Mouse (Mus musculus) embryonic facial prominence, embryonic 13.5 days (tissue): Measurements from ENCODE around the gene Zfp866. TPM values are rescaled to one million over a fixed set of nuclear protein-coding genes. Genes with fewer than 3 reads are reported as not detected.
A peak's percentile ranks its signal among the peaks of the same experiment; 100 is the strongest.

Experiments used
- ATAC-seq: fragments of 200-750 bp; cut with Nextera tagmentation; 2 replicates; pipeline ENCODE4 v1.8.0; 2017; ENCODE audit warnings: low read depth; ENCODE audit not compliant: insufficient number of reproducible peaks, insufficient read depth, low FRiP score, low TSS enrichment
- H3K27ac ChIP-seq: fragments of 300-500 bp; sonication (generic); 2 replicates; pipeline ENCODE4 v1.5.1; 2015; ENCODE audit warnings: moderate library complexity, mild to moderate bottlenecking, inconsistent platforms
- H3K27me3 ChIP-seq: fragments of 300-500 bp; sonication (generic); 2 replicates; pipeline ENCODE4 v1.6.1; 2015; ENCODE audit warnings: mild to moderate bottlenecking, inconsistent platforms
- H3K36me3 ChIP-seq: fragments of 300-500 bp; sonication (generic); 2 replicates; pipeline ENCODE4 v1.6.1; 2015; ENCODE audit warnings: mild to moderate bottlenecking, inconsistent platforms
- H3K4me1 ChIP-seq: fragments of 300-500 bp; sonication (generic); 2 replicates; pipeline ENCODE4 v1.6.1; 2015; ENCODE audit warnings: inconsistent platforms
- H3K4me2 ChIP-seq: fragments of 300-500 bp; sonication (generic); 2 replicates; pipeline ENCODE4 v1.6.1; 2015; ENCODE audit warnings: moderate library complexity, mild to moderate bottlenecking, inconsistent platforms
- H3K4me3 ChIP-seq: fragments of 300-500 bp; sonication (generic); 2 replicates; pipeline ENCODE4 v1.5.1; 2015; ENCODE audit warnings: mild to moderate bottlenecking, inconsistent platforms
- H3K9ac ChIP-seq: fragments of 300-500 bp; sonication (generic); 2 replicates; pipeline ENCODE4 v1.6.1; 2015; ENCODE audit warnings: mild to moderate bottlenecking, inconsistent platforms
- H3K9me3 ChIP-seq: fragments of 300-500 bp; sonication (generic); 2 replicates; pipeline ENCODE4 v1.6.1; 2016; ENCODE audit warnings: inconsistent platforms
- WGBS: fragments of 180-500 bp; shearing (Covaris S2); methylation state at CpG from one replicate; pipeline ENCODE4 v1.1.7; 2015; ENCODE audit warnings: mixed read lengths; 5-methylcytosine and 5-hydroxymethylcytosine counted together
- polyA plus RNA-seq: library from polyadenylated mRNA; unstranded; fragments of >200 nt; fragmentation: Nextera tagmentation; extraction: Ambion mirVana; gene quantifications from 2 replicates; pipeline ENCODE4 v1.2.1, GENCODE M21; 2015

Zfp866 gene
- polyA plus RNA-seq, 1 experiment from 2014 or later: 39.4 TPM

DNA sequence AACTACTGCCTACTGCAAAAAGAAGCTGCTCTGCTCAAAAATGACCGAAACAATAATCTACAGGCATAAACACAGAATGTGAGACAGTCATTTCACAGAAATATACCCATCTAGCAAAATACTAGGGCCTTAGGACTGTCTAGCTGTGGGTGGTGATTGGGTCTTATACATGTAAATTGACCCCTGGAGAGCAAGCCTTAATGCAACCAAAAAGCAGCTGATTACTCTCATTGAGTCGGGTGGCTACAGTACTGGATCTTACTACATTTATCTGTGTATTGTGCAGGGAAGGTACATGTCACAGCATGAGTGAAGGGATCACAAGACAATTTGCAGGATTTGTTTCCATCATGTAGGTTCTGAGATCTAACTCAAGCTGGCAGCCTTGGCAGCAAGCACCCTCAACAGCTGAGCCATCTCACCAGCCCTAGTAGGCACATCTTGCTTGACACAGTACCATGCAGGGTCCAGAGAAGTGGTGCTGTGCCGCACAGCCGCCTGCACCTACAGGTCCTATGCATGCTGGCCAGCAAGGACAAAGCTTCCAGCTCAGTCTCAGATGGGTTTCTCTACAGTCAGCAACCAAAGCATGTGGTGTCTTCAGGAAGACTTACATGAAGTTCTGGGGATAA lies 29.0 kb downstream of the Zfp866 start:
- Histone ChIP-seq H3K9me3 (peaks cover 6% of the 10 kb centered on the region; the same call in 1 of the 2 replicates), H3K27me3 (no peaks in the 10 kb centered on the region), H3K4me1 (no peaks in the 10 kb centered on the region), H3K4me3 (no peak overlapping the region), H3K4me2 (no peak overlapping the region), H3K9ac (no peak overlapping the region), H3K27ac (no peak overlapping the region), H3K36me3 (peaks cover 72% of the 10 kb centered on the region)
- ATAC-seq: no peak
- 88% methylated on average over 4 of the region's 4 CpGs for WGBS

DNA sequence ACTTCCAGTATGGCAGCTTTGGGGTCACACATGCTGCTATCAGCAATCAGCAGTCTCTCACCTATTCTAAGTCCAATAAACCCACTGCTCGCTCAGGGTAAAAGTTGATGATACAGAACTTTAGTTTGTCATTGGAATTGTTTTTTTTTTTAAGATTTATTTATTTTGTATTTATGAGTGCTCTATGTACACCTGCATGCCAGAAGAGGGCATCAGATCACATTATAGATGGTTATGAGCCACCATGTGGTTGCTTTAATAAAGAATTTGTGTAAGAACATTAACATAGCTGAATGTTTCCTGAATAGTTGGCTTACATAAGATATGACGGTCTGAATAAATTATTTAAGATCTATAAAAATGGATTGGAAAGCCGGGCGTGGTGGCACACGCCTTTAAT lies 32.7 kb downstream of the Zfp866 start:
- Histone ChIP-seq H3K36me3 (peaks cover 53% of the 10 kb centered on the region), H3K9ac (no peak overlapping the region), H3K27me3 (no peaks in the 10 kb centered on the region), H3K4me2 (no peak overlapping the region), H3K27ac (no peak overlapping the region), H3K4me3 (no peak overlapping the region), H3K4me1 (no peaks in the 10 kb centered on the region), H3K9me3 (no peaks in the 10 kb centered on the region)
- WGBS: 90% methylated on average over 5 of the region's 5 CpGs
- no peak for ATAC-seq

DNA sequence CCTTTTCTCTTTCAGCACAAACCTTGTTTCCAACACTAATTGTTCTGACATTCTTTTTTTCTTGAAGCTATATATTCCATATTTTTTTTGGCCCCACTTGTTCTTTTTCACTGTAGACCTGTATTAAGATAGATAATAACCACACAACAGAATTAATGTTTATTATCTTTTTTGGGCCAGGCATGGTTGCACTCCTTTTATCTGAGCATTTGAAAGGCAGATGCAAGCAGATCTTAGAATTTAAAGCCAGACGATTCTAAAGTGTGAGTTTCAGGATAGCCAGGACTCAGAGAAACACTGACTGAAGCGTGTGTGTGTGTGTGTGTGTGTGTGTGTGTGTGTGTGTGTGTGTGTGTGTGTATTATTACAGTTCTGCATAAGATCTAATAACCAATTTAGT lies 38.5 kb downstream of the Zfp866 start:
- Histone ChIP-seq H3K36me3 (peaks cover 26% of the 10 kb centered on the region), H3K4me3 (no peak overlapping the region), H3K27ac (no peak overlapping the region), H3K27me3 (no peaks in the 10 kb centered on the region), H3K4me1 (0 out of 2 replicates have a peak, but pooled peaks cover 5% of the 10 kb centered on the region), H3K4me2 (no peak overlapping the region), H3K9ac (no peak overlapping the region), H3K9me3 (no peaks in the 10 kb centered on the region)
- 92% methylated on average over 2 of the region's 2 CpGs for WGBS
- no peak for ATAC-seq

DNA sequence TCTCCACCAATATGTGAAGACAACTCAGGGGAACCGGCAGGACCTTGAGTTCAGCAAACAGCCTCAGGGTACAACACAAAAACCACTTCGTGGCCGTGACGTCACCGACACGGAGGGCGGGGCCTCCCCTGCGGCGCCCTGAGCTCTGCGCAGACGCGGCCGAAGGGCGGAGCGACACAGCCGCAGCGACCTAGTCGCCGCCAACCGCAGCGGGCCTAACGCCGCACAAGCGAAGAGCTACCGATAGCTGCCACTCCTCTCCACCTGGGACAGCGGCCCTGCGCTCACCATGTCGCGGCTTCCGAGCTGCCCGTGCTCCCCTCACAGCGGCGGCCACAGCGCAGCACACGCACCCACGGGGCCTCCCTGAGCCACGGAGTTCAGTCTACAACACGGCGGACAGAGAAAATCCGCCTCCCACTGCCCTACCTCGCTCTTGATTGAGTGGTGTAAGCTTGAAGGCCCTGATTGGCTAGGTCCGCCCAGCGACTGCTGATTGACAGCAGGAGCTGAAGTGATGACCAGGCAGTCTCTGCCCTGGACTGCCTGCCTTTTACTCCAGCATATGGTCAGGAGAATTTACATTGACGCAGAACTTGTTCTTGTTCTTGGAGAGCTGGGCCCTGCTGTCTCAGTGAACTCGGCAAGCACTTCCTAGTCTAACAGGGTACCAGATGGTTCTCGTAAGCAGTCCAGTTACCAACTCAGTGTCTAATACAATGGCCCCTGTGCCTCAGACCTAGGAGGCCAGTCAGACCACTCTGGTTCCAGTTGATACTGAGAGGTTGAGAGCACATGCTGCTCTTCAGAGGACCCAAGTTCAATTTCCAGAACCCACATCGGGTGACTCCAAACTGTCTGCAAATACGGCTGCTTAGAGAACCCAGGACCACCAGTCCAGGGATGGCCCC lies 41.2 kb downstream of the Zfp866 start, which contains the start of gene Zfp963:
Gene Zfp963, minus strand, starts transcription at position 427 of the 911 bp plus-strand sequence.
- peak within 1 kb of the TSS; percentile 99 for H3K27ac ChIP-seq
- H3K9me3 ChIP-seq: no peaks in the 10 kb centered on the region
- ATAC-seq: peak; percentile 99
- 3% methylated on average over 48 of the region's 48 CpGs for WGBS
- H3K36me3 ChIP-seq: peaks cover 10% of the 10 kb centered on the region; the same call in 1 of the 2 replicates
- peak within 1 kb of the TSS; percentile 89 for H3K9ac ChIP-seq
- H3K4me2 ChIP-seq: peak within 1 kb of the TSS; percentile 63
- H3K4me1 ChIP-seq: 0 out of 2 replicates have a peak, but pooled peaks cover 5% of the 10 kb centered on the region
- H3K4me3 ChIP-seq: peak within 1 kb of the TSS; percentile 72
- H3K27me3 ChIP-seq: no peaks in the 10 kb centered on the region

DNA sequence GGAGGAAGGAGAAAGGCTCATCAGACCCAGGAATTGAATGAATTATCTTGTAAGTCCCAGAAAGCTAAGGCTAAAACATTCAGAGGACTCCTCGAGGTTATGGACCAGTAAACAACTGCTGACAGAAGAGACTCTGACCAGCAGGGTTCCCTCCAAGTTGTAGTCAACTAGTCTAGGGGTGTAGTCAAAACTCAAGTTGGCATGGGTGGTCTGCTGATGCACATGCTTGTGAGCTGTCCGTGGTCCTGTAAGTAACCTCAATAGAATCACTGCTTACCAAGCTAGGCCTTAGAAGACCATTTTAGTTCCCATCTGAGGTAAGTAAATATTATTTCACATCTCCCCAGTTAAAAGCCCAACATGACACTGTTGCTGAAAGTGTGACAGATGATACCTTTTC lies 49.7 kb downstream of the Zfp866 start:
- Histone ChIP-seq H3K4me2 (no peak overlapping the region), H3K9ac (no peak overlapping the region), H3K27me3 (no peaks in the 10 kb centered on the region), H3K9me3 (no peaks in the 10 kb centered on the region), H3K36me3 (peaks cover 20% of the 10 kb centered on the region), H3K27ac (no peak overlapping the region), H3K4me1 (no peaks in the 10 kb centered on the region), H3K4me3 (no peak overlapping the region)
- WGBS: 80% methylated on average over 2 of the region's 2 CpGs
- ATAC-seq: no peak

DNA sequence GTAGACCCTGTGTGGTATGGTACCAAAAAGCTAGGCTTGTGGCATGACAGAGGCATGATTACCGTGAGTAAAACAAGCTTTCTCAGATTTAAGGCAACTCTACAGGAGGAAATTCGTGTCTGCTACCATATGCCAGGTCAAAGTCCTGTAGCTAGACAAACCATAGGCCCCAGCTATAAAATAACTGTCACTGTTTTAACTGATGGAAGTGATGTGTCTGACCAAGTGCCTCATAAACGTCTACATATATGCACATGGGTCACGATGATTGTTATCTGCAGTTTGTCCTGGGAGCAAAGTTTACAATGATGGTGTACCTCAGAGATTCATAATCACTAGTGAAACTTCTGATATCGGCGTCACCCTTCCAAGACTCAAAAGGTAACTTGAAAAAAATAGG lies 50.2 kb downstream of the Zfp866 start:
- H3K4me1 ChIP-seq: no peaks in the 10 kb centered on the region
- peaks cover 20% of the 10 kb centered on the region for H3K36me3 ChIP-seq
- no peaks in the 10 kb centered on the region for H3K9me3 ChIP-seq
- H3K4me3 ChIP-seq: no peak overlapping the region
- no peaks in the 10 kb centered on the region for H3K27me3 ChIP-seq
- H3K27ac ChIP-seq: no peak overlapping the region
- no peak for ATAC-seq
- H3K9ac ChIP-seq: no peak overlapping the region
- WGBS: 87% methylated on average over 6 of the region's 6 CpGs
- H3K4me2 ChIP-seq: no peak overlapping the region

DNA sequence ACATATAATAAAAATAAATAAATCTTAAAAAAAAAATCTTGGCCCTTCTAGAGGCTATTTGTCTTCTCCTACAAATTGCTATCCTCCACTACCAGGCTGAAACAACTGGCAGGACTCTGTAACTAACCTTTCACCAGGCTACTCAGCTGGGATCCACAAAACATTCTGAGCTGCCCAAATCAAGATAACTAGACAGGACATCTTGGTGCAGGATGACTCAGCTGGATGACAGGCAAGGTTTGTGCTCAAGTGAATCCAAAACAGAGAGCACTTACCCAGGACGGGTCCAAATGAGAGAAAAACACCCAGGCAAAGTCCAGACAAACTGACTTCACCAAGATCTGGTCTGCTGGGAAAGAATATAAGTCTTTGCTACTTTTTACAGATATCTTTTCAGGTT lies 55.5 kb downstream of the Zfp866 start:
- Histone ChIP-seq H3K36me3 (no peaks in the 10 kb centered on the region), H3K4me3 (no peak overlapping the region)
- 85% methylated on average over 1 of the region's 1 CpGs for WGBS

DNA sequence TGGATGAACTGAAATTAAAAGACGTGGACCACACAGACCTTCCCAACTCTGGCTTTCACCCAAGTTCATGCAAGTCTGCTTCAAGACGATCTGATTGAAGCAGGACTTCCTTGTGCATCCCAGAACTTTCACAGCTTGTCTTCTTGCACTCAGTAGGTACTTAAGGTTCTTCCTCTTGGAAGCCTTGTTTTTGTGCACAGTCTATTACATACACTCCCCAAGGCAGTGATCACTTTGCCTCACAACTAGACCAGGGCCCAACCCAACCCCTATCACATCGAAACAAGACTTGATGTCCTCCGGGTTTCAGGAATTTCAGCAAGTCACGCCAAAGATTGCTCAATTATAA lies 73.8 kb downstream of the Zfp866 start:
- Histone ChIP-seq H3K4me2 (peak overlapping the region; percentile 57), H3K9ac (0 out of 2 replicates have a peak overlapping the region, but pooled peaks have one; percentile 44), H3K27me3 (no peaks in the 10 kb centered on the region), H3K4me3 (peak overlapping the region; percentile 91), H3K27ac (peak overlapping the region; percentile 68), H3K36me3 (peaks cover 13% of the 10 kb centered on the region), H3K9me3 (no peaks in the 10 kb centered on the region), H3K4me1 (peaks cover 24% of the 10 kb centered on the region)
- ATAC-seq: peak; percentile 3; the same call in 1 of the 2 replicates
- WGBS: 43% methylated on average over 5 of the region's 5 CpGs

More for the DNA sequence above, 55.5 kb downstream of the Zfp866 start:
- no peaks in the 10 kb centered on the region for H3K4me1 ChIP-seq
- H3K27ac ChIP-seq: no peak overlapping the region
- no peak overlapping the region for H3K9ac ChIP-seq
- H3K4me2 ChIP-seq: no peak overlapping the region
- ATAC-seq: no peak
- no peaks in the 10 kb centered on the region for H3K27me3 ChIP-seq
- no peaks in the 10 kb centered on the region for H3K9me3 ChIP-seq

DNA sequence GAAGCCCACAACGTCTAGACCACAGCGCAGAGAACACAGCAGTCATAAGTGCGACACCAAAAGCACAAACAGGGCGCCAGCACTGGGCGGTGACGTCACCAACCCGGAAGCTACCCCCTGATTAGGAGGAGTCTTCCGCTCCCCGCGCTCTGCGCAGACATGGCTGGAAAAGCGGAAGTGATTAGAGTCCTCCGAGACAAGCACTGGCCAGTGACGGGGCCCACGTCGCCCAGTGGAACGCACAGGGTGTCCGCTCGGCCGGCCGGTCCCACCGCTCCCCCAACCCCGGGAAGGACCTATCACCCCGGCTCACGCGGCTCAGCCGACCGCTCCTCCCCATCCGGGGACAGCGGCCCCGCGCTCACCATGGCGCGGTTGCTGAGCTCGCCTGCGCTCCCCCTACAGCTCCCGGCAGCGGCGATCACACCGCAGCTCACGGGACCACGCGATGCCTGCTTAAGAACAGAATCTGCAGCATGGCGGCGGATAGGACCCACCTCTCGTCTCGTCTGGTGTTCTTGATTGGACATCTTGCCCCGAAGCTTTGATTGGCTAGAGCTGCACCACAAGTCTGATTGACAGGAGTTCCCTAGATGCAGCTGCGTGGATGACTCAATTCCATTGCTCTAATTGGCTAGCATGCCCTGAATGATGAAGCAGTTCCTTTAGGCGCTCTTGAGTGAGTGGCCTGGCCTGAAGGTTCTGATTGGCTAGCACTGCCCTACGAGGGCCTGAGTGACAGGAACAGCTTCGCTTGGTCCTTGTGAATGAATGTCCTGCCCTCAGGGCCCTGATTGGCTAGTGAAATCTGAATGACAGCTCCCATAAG lies 74.4 kb downstream of the Zfp866 start:
- Histone ChIP-seq H3K36me3 (peaks cover 13% of the 10 kb centered on the region), H3K27ac (peak overlapping the region; percentile 100), H3K27me3 (no peaks in the 10 kb centered on the region), H3K4me1 (peaks cover 24% of the 10 kb centered on the region), H3K9me3 (no peaks in the 10 kb centered on the region), H3K4me3 (peak overlapping the region; percentile 91), H3K9ac (peak overlapping the region; percentile 97), H3K4me2 (peak overlapping the region; percentile 57)
- peak; percentile 99 for ATAC-seq
- under 1% methylated on average over 48 of the region's 52 CpGs for WGBS

DNA sequence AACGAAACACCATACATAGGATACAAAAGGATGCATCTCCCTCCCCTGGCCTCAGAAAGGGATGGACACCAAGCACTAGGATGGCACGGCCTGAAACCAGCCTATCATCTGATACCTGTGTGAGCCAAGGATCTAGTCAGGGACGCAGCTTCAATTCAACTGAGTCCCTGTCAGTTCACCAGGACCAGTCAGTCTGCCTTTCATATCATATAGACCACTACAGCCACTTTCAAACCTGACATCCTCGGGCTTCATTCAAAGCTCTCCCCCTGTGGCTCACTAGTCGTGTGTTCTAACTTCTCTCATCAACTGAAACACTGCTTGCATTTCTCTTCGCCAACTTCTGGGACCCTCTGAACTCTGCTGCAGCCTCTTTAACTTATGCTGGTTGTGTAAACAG lies 75.6 kb downstream of the Zfp866 start:
- WGBS: 83% methylated on average over 6 of the region's 6 CpGs
- Histone ChIP-seq H3K4me2 (peak overlapping the region; percentile 55), H3K4me1 (peaks cover 24% of the 10 kb centered on the region), H3K36me3 (peaks cover 16% of the 10 kb centered on the region), H3K27ac (no peak overlapping the region), H3K4me3 (peak overlapping the region; percentile 91), H3K9me3 (no peaks in the 10 kb centered on the region), H3K9ac (peak overlapping the region; percentile 27), H3K27me3 (no peaks in the 10 kb centered on the region)
- no peak for ATAC-seq

DNA sequence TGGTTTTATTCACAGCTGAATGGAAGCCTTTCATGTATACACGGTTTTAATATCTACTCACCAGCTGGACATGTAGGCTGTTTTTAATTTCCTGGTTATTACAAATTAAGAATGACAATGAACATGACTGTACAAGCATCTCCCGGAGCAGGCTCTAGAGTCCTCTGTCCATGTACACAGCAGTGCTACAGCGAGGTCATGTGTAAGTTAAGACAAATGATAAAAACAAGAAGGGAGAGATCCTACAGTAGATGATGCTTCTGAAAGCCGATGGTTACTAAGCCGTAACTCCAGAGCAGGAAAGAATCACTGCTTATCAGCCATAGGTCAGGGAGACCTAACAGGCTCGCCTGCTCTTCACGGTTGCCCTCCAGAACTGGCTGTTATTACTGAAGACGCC lies 77.5 kb downstream of the Zfp866 start:
- 86% methylated on average over 8 of the region's 8 CpGs for WGBS

More for the DNA sequence above, 77.5 kb downstream of the Zfp866 start:
- ATAC-seq: no peak
- Histone ChIP-seq H3K4me1 (peaks cover 24% of the 10 kb centered on the region), H3K9ac (no peak overlapping the region), H3K9me3 (no peaks in the 10 kb centered on the region), H3K4me2 (no peak overlapping the region), H3K27ac (no peak overlapping the region), H3K4me3 (no peak overlapping the region), H3K27me3 (no peaks in the 10 kb centered on the region), H3K36me3 (peaks cover 34% of the 10 kb centered on the region)
